Mouse (Mus musculus): ENCODE measurements at regions not wholly inside any gene's neighbourhood (a gene's known extent, or its start where the extent isn't known, plus 50 kb on each side); places are given as distances from the start of the nearest gene placed in this dataset.

GRCm38 (mm10) chr14:25248941-25249340, 210.0 kb upstream of the Zmiz1 start:
- Histone ChIP-seq H3K9me3 (ENCODE audit: low read length) (no peaks in the 10 kb centered on the region), H3K27me3 (ENCODE audit: insufficient read depth, low read length) (no peaks in the 10 kb centered on the region), H3K4me3 (ENCODE audit: low read length) (no peak overlapping the region), H3K36me3 (ENCODE audit: insufficient read depth, low read length) (no peaks in the 10 kb centered on the region), H3K4me1 (ENCODE audit: insufficient read depth, low read length) (peaks cover 2% of the 10 kb centered on the region), H3K27ac (ENCODE audit: low read length) (no peak overlapping the region), H3K4me2 (replicated peaks; ENCODE audit: low read depth, low read length) (no peak overlapping the region), H3K9ac (replicated peaks; ENCODE audit: low read length) (no peak overlapping the region)
- ATAC-seq (ENCODE audit: low FRiP score, low TSS enrichment), result no peak
- 88% methylated on average over 3 of the region's 3 CpGs for WGBS

- Histone ChIP-seq H3K27ac (ENCODE audit: low read length) (no peak overlapping the region), H3K4me3 (ENCODE audit: low read length) (no peak overlapping the region), H3K9me3 (ENCODE audit: low read length) (no peaks in the 10 kb centered on the region), H3K27me3 (ENCODE audit: insufficient read depth, low read length) (no peaks in the 10 kb centered on the region), H3K4me2 (replicated peaks; ENCODE audit: low read depth, low read length) (no peak overlapping the region), H3K9ac (replicated peaks; ENCODE audit: low read length) (no peak overlapping the region), H3K4me1 (ENCODE audit: insufficient read depth, low read length) (no peaks in the 10 kb centered on the region), H3K36me3 (ENCODE audit: insufficient read depth, low read length) (no peaks in the 10 kb centered on the region)
- 85% methylated on average over 15 of the region's 15 CpGs for WGBS
- no peak for ATAC-seq (ENCODE audit: low FRiP score, low TSS enrichment)
Measured at GRCm38 (mm10) chr14:25253016-25253850, 205.8 kb upstream of the Zmiz1 start.

- no peak for ATAC-seq (ENCODE audit: low FRiP score, low TSS enrichment)
- Histone ChIP-seq H3K36me3 (ENCODE audit: insufficient read depth, low read length) (no peaks in the 10 kb centered on the region), H3K4me2 (replicated peaks; ENCODE audit: low read depth, low read length) (no peak overlapping the region), H3K27ac (ENCODE audit: low read length) (no peak overlapping the region), H3K9me3 (ENCODE audit: low read length) (no peaks in the 10 kb centered on the region), H3K4me1 (ENCODE audit: insufficient read depth, low read length) (peaks cover 3% of the 10 kb centered on the region; the same call in 1 of the 2 replicates), H3K27me3 (ENCODE audit: insufficient read depth, low read length) (no peaks in the 10 kb centered on the region), H3K9ac (replicated peaks; ENCODE audit: low read length) (no peak overlapping the region), H3K4me3 (ENCODE audit: low read length) (no peak overlapping the region)
- WGBS, result 93% methylated on average over 1 of the region's 1 CpGs
Measured at GRCm38 (mm10) chr14:25263121-25263520, 195.9 kb upstream of the Zmiz1 start.

- Histone ChIP-seq H3K9me3 (ENCODE audit: low read length) (no peaks in the 10 kb centered on the region), H3K9ac (replicated peaks; ENCODE audit: low read length) (no peak overlapping the region), H3K4me3 (ENCODE audit: low read length) (no peak overlapping the region), H3K27ac (ENCODE audit: low read length) (no peak overlapping the region), H3K4me1 (ENCODE audit: insufficient read depth, low read length) (peaks cover 7% of the 10 kb centered on the region), H3K4me2 (replicated peaks; ENCODE audit: low read depth, low read length) (no peak overlapping the region), H3K27me3 (ENCODE audit: insufficient read depth, low read length) (no peaks in the 10 kb centered on the region), H3K36me3 (ENCODE audit: insufficient read depth, low read length) (no peaks in the 10 kb centered on the region)
- 69% methylated on average over 4 of the region's 4 CpGs for WGBS
- no peak for ATAC-seq (ENCODE audit: low FRiP score, low TSS enrichment)
Measured at GRCm38 (mm10) chr14:25266846-25267245, 192.1 kb upstream of the Zmiz1 start.

GRCm38 (mm10) chr14:25268090-25268631, 190.8 kb upstream of the Zmiz1 start:
- WGBS, result 52% methylated on average over 13 of the region's 13 CpGs
- Histone ChIP-seq H3K9me3 (ENCODE audit: low read length) (no peaks in the 10 kb centered on the region), H3K9ac (replicated peaks; ENCODE audit: low read length) (no peak overlapping the region), H3K4me2 (replicated peaks; ENCODE audit: low read depth, low read length) (no peak overlapping the region), H3K4me3 (ENCODE audit: low read length) (no peak overlapping the region), H3K4me1 (ENCODE audit: insufficient read depth, low read length) (peaks cover 7% of the 10 kb centered on the region), H3K36me3 (ENCODE audit: insufficient read depth, low read length) (no peaks in the 10 kb centered on the region), H3K27me3 (ENCODE audit: insufficient read depth, low read length) (no peaks in the 10 kb centered on the region), H3K27ac (ENCODE audit: low read length) (peak overlapping the region; percentile 46)
- ATAC-seq (ENCODE audit: low FRiP score, low TSS enrichment), result peak; percentile 76

- H3K4me2 ChIP-seq (replicated peaks; ENCODE audit: low read depth, low read length), result no peak overlapping the region
- 35% methylated on average over 11 of the region's 11 CpGs for WGBS
- H3K9ac ChIP-seq (replicated peaks; ENCODE audit: low read length), result no peak overlapping the region
- H3K27me3 ChIP-seq (ENCODE audit: insufficient read depth, low read length), result no peaks in the 10 kb centered on the region
- H3K36me3 ChIP-seq (ENCODE audit: insufficient read depth, low read length), result no peaks in the 10 kb centered on the region
- ATAC-seq (ENCODE audit: low FRiP score, low TSS enrichment), result no peak
- peaks cover 7% of the 10 kb centered on the region for H3K4me1 ChIP-seq (ENCODE audit: insufficient read depth, low read length)
- no peak overlapping the region for H3K4me3 ChIP-seq (ENCODE audit: low read length)
- H3K9me3 ChIP-seq (ENCODE audit: low read length), result no peaks in the 10 kb centered on the region
- no peak overlapping the region for H3K27ac ChIP-seq (ENCODE audit: low read length)
Measured at GRCm38 (mm10) chr14:25270227-25270876, 188.6 kb upstream of the Zmiz1 start.

- 65% methylated on average over 11 of the region's 11 CpGs for WGBS
- Histone ChIP-seq H3K36me3 (ENCODE audit: insufficient read depth, low read length) (no peaks in the 10 kb centered on the region), H3K4me3 (ENCODE audit: low read length) (no peak overlapping the region), H3K4me2 (replicated peaks; ENCODE audit: low read depth, low read length) (no peak overlapping the region), H3K4me1 (ENCODE audit: insufficient read depth, low read length) (peaks cover 7% of the 10 kb centered on the region), H3K27ac (ENCODE audit: low read length) (no peak overlapping the region), H3K27me3 (ENCODE audit: insufficient read depth, low read length) (no peaks in the 10 kb centered on the region), H3K9ac (replicated peaks; ENCODE audit: low read length) (no peak overlapping the region), H3K9me3 (ENCODE audit: low read length) (no peaks in the 10 kb centered on the region)
- no peak for ATAC-seq (ENCODE audit: low FRiP score, low TSS enrichment)
Measured at GRCm38 (mm10) chr14:25272366-25273156, 186.4 kb upstream of the Zmiz1 start.

GRCm38 (mm10) chr14:25279751-25280150, 179.2 kb upstream of the Zmiz1 start:
- no peak overlapping the region for H3K4me2 ChIP-seq (replicated peaks; ENCODE audit: low read depth, low read length)
- H3K9me3 ChIP-seq (ENCODE audit: low read length), result no peaks in the 10 kb centered on the region
- no peaks in the 10 kb centered on the region for H3K4me1 ChIP-seq (ENCODE audit: insufficient read depth, low read length)
- no peak overlapping the region for H3K27ac ChIP-seq (ENCODE audit: low read length)
- ATAC-seq (ENCODE audit: low FRiP score, low TSS enrichment), result no peak
- no peak overlapping the region for H3K9ac ChIP-seq (replicated peaks; ENCODE audit: low read length)
- no peaks in the 10 kb centered on the region for H3K36me3 ChIP-seq (ENCODE audit: insufficient read depth, low read length)
- no peaks in the 10 kb centered on the region; the same call in 1 of the 2 replicates for H3K27me3 ChIP-seq (ENCODE audit: insufficient read depth, low read length)
- H3K4me3 ChIP-seq (ENCODE audit: low read length), result no peak overlapping the region

GRCm38 (mm10) chr14:25292557-25292956, 166.4 kb upstream of the Zmiz1 start:
- no peaks in the 10 kb centered on the region for H3K27me3 ChIP-seq (ENCODE audit: insufficient read depth, low read length)
- ATAC-seq (ENCODE audit: low FRiP score, low TSS enrichment), result no peak
- H3K9ac ChIP-seq (replicated peaks; ENCODE audit: low read length), result no peak overlapping the region
- no peak overlapping the region for H3K4me2 ChIP-seq (replicated peaks; ENCODE audit: low read depth, low read length)
- no peak overlapping the region for H3K4me3 ChIP-seq (ENCODE audit: low read length)
- H3K9me3 ChIP-seq (ENCODE audit: low read length), result no peaks in the 10 kb centered on the region
- no peak overlapping the region for H3K27ac ChIP-seq (ENCODE audit: low read length)
- 55% methylated on average over 1 of the region's 1 CpGs for WGBS
- no peaks in the 10 kb centered on the region for H3K4me1 ChIP-seq (ENCODE audit: insufficient read depth, low read length)
- H3K36me3 ChIP-seq (ENCODE audit: insufficient read depth, low read length), result no peaks in the 10 kb centered on the region

All from kidney, embryonic 16.5 days (tissue).